Mouse (Mus musculus) ovary, adult 18-20 months (tissue): ENCODE data around the gene Shc2.
A peak's percentile ranks its signal among the peaks of the same experiment; 100 is the strongest.

ENCODE experiments used
- DNase-seq: peaks from one replicate; pipeline ENCODE4 v3.0.0; 2022; ENCODE audit warnings: low spot score, mixed read lengths

Gene Shc2

GRCm38 (mm10) chr10:79613578-79614304 is 24.0 kb downstream of the Shc2 start, which contains the start of gene C2cd4c:
Gene C2cd4c (minus strand): TSS chr10:79614025.
- DNase-seq: peak; percentile 49

- no peak for DNase-seq
Observed at GRCm38 (mm10) chr10:79612192-79613135, 25.3 kb downstream of the Shc2 start.

- DNase-seq: no peak
Observed at GRCm38 (mm10) chr10:79611296-79611695, 26.4 kb downstream of the Shc2 start.

GRCm38 (mm10) chr10:79609276-79609675 is 28.4 kb downstream of the Shc2 start:
- DNase-seq: no peak

- DNase-seq: no peak
Observed at GRCm38 (mm10) chr10:79607892-79608291, 29.8 kb downstream of the Shc2 start.

GRCm38 (mm10) chr10:79606537-79606936 is 31.2 kb downstream of the Shc2 start:
- DNase-seq: no peak

GRCm38 (mm10) chr10:79597936-79598230 is 39.8 kb downstream of the Shc2 start:
- no peak for DNase-seq

GRCm38 (mm10) chr10:79597051-79597935 is 40.4 kb downstream of the Shc2 start:
- no peak for DNase-seq

- no peak for DNase-seq
Observed at GRCm38 (mm10) chr10:79595590-79595929, 42.2 kb downstream of the Shc2 start.

- no peak for DNase-seq
Observed at GRCm38 (mm10) chr10:79594872-79595589, 42.7 kb downstream of the Shc2 start.

- DNase-seq: no peak
Observed at GRCm38 (mm10) chr10:79594111-79594510, 43.6 kb downstream of the Shc2 start.

GRCm38 (mm10) chr10:79590702-79591101 is 47.0 kb downstream of the Shc2 start:
- no peak for DNase-seq

- DNase-seq: no peak
Observed at GRCm38 (mm10) chr10:79587752-79588126, 50.0 kb downstream of the Shc2 start.

- no peak for DNase-seq
Observed at GRCm38 (mm10) chr10:79587061-79587751, 50.5 kb downstream of the Shc2 start, which contains the start of gene Theg. Gene Theg (minus strand): TSS chr10:79587331.

- no peak for DNase-seq
Observed at GRCm38 (mm10) chr10:79586243-79586642, 51.5 kb downstream of the Shc2 start.

GRCm38 (mm10) chr10:79585723-79586122 is 52.0 kb downstream of the Shc2 start:
- no peak for DNase-seq

- no peak for DNase-seq
Observed at GRCm38 (mm10) chr10:79585136-79585535, 52.6 kb downstream of the Shc2 start.

- DNase-seq: no peak
Observed at GRCm38 (mm10) chr10:79584426-79584825, 53.3 kb downstream of the Shc2 start.

- DNase-seq: no peak
Observed at GRCm38 (mm10) chr10:79584021-79584420, 53.7 kb downstream of the Shc2 start.

- DNase-seq: no peak
Observed at GRCm38 (mm10) chr10:79581501-79581900, 56.2 kb downstream of the Shc2 start.

GRCm38 (mm10) chr10:79580811-79581210 is 56.9 kb downstream of the Shc2 start:
- DNase-seq: no peak
